In genomic region chr15:62234182-62234760, GRCm38 (mm10) we compare ENCODE assay signal across 20 mouse cellular contexts.
DNase-seq lines count a peak whose midpoint lies in the region; ATAC-seq and TF ChIP-seq lines count a peak whose summit lies in the region.
"Had no signal": no experiment of that assay in that cellular context is flagged by ENCODE, and none has a peak within 500 bp of the region (broad histone marks: within the 10 kb centered on the region; RNA-seq: fewer than 3 reads in every experiment).

No protein-coding gene starts in this region.

- 94% methylated on average over 4 of the region's 4 CpGs for WGBS in forebrain, postnatal 0 days

- ATAC-seq in erythroid progenitor cell, adult 5-6 weeks (replicated peaks; ENCODE audit: low FRiP score, poor library complexity, severe bottlenecking) = no peak
- ATAC-seq in forebrain, postnatal 0 days = no peak
- ATAC-seq: activated CD4-positive, CD25-positive, alpha-beta regulatory T cell, adult 4 months; CD4-positive, CD25-positive, alpha-beta regulatory T cell, adult 4 months; Patski had no signal

- TF ChIP-seq CTCF in CH12.LX (conservative IDR thresholded peaks at IDR 0.05 in 1 of 2, IDR thresholded peaks at IDR 0.05 in 1 of 2; ENCODE audit: low read depth in 2 of 2, low read length in 2 of 2) (no peak), MEL (IDR thresholded peaks at IDR 0.05 in 2 of 3, conservative IDR thresholded peaks at IDR 0.05 in 1 of 3; ENCODE audit: control insufficient read depth in 1 of 3, insufficient read depth in 1 of 3, low read depth in 2 of 3, low read length in 3 of 3, poor library complexity in 1 of 3, severe bottlenecking in 1 of 3) (no peak)
- no peak for TF ChIP-seq CTCF in forebrain, postnatal 0 days (IDR thresholded peaks at IDR 0.05; ENCODE audit: low read depth)

- H3K9ac ChIP-seq in CH12.LX (ENCODE audit: insufficient read depth, low read depth) = no peak overlapping the region
- no peak overlapping the region for H3K9ac ChIP-seq in MEL (ENCODE audit: control insufficient read depth, low read depth, low read length, poor library complexity, severe bottlenecking)
- no peak overlapping the region for H3K9ac ChIP-seq in forebrain, postnatal 0 days

- no peak for TF ChIP-seq RAD21 in CH12.LX (IDR thresholded peaks at IDR 0.05; ENCODE audit: low read depth, low read length)
- TF ChIP-seq RAD21 in MEL (IDR thresholded peaks at IDR 0.05; ENCODE audit: low read depth, low read length) = no peak

- dilution Hi-C loops in CH12.LX (cut with MboI; ENCODE audit: extremely low pct_ligation_motif_present, extremely low pct_unique_long_range_greater_than_20kb, low sequenced_read_pairs) = no loop called here

- H3K79me2 ChIP-seq in CH12.LX (replicated peaks; ENCODE audit: control insufficient read depth, extremely low read depth, insufficient read depth, poor library complexity, severe bottlenecking) (peaks cover 19% of the 10 kb centered on the region; the same call in 1 of the 2 replicates), MEL (ENCODE audit: control insufficient read depth, insufficient read depth, low read length, poor library complexity) (peaks cover 13% of the 10 kb centered on the region; the same call in 1 of the 2 replicates)

- H3K4me1 ChIP-seq in CH12.LX (ENCODE audit: control insufficient read depth in 1 of 2, insufficient read depth in 2 of 2) (peaks cover 20 to 91% of the 10 kb centered on the region in 2 experiments), MEL (ENCODE audit: control insufficient read depth in 1 of 2, insufficient read depth in 2 of 2, low read length in 2 of 2) (peaks cover 3 to 8% of the 10 kb centered on the region in 2 experiments; a peak in 2 of 4 replicates)
- no peaks in the 10 kb centered on the region for H3K4me1 ChIP-seq in forebrain, postnatal 0 days (ENCODE audit: insufficient read depth)

- DNase-seq in CH12.LX (ENCODE audit: extremely low read depth) = no peak
- no peak for DNase-seq in MEL (ENCODE audit: low read depth, low spot score)
- DNase-seq in forebrain, postnatal 0 days = no peak
- DNase-seq: adrenal gland, adult 2 months; adrenal gland, adult 8-10 months; adrenal gland, postnatal 10 days; adrenal gland, postnatal 14 days; adrenal gland, postnatal 25 days; adrenal gland, postnatal 36 days; B cell, adult 2 months; cerebellum, adult 11 months; cerebellum, adult 11-12 months; cerebellum, adult 18-20 months; cerebellum, adult 2 months; cerebellum, adult 8-10 months had no signal

- H3K27me3 ChIP-seq in CH12.LX (replicated peaks) (no peaks in the 10 kb centered on the region), MEL (ENCODE audit: control insufficient read depth in 1 of 2, insufficient read depth in 2 of 2, low read length in 2 of 2) (no peaks in the 10 kb centered on the region)
- no peaks in the 10 kb centered on the region for H3K27me3 ChIP-seq in forebrain, postnatal 0 days (ENCODE audit: insufficient read depth, low read length)
- H3K27me3 ChIP-seq: Patski had no signal

- TF ChIP-seq POLR2A in CH12.LX (IDR thresholded peaks at IDR 0.05; ENCODE audit: low read depth, low read length) (no peak), MEL (IDR thresholded peaks at IDR 0.05; ENCODE audit: control insufficient read depth in 1 of 2, insufficient read depth in 1 of 2, low read depth in 1 of 2, low read length in 2 of 2, poor library complexity in 1 of 2) (peak in 1 of 2 experiments; percentile 59; a peak in 2 of 4 replicates)

- H3K4me3 ChIP-seq in CH12.LX (replicated peaks in 1 of 3; ENCODE audit: low read depth in 2 of 3, low read length in 2 of 3, poor library complexity in 1 of 3) (no peak overlapping the region), MEL (ENCODE audit: control insufficient read depth in 1 of 2, insufficient read depth in 1 of 2, low read depth in 2 of 2, low read length in 2 of 2) (no peak overlapping the region)
- H3K4me3 ChIP-seq in forebrain, postnatal 0 days (ENCODE audit: low read depth, low read length) = no peak overlapping the region

- H3K4me2 ChIP-seq in CH12.LX (ENCODE audit: insufficient read depth, low read depth, poor library complexity, severe bottlenecking) = no peak overlapping the region
- H3K4me2 ChIP-seq in forebrain, postnatal 0 days (ENCODE audit: low read depth) = no peak overlapping the region

- H3K36me3 ChIP-seq in CH12.LX (replicated peaks in 1 of 2; ENCODE audit: control insufficient read depth in 1 of 2, insufficient read depth in 1 of 2, low read length in 1 of 2) = peaks cover 36 to 84% of the 10 kb centered on the region in 2 experiments
- peaks cover 35 to 53% of the 10 kb centered on the region in 2 experiments for H3K36me3 ChIP-seq in MEL (ENCODE audit: control insufficient read depth in 1 of 2, insufficient read depth in 2 of 2, low read length in 2 of 2)
- no peaks in the 10 kb centered on the region for H3K36me3 ChIP-seq in forebrain, postnatal 0 days (ENCODE audit: insufficient read depth)

- no peaks in the 10 kb centered on the region for H3K9me3 ChIP-seq in CH12.LX (replicated peaks; ENCODE audit: low read length)
- H3K9me3 ChIP-seq in MEL (replicated peaks; ENCODE audit: insufficient read depth, low read length) = no peaks in the 10 kb centered on the region
- H3K9me3 ChIP-seq in forebrain, postnatal 0 days (ENCODE audit: low read length) = no peaks in the 10 kb centered on the region
- H3K9me3 ChIP-seq: G1E had no signal

- in situ Hi-C loops in CH12.LX (cut with MboI; ENCODE audit: low pct_ligation_motif_present, low pct_unique_long_range_greater_than_20kb, low sequenced_read_pairs) = no loop called here

- TF ChIP-seq EP300 in CH12.LX (IDR thresholded peaks at IDR 0.05; ENCODE audit: low read length) (no peak), MEL (IDR thresholded peaks at IDR 0.05; ENCODE audit: low read depth in 1 of 2, low read length in 2 of 2) (no peak)

- H3K27ac ChIP-seq in CH12.LX (ENCODE audit: insufficient read depth, low read depth) (no peak overlapping the region), MEL (ENCODE audit: control insufficient read depth, low read depth, low read length) (no peak overlapping the region)
- no peak overlapping the region for H3K27ac ChIP-seq in forebrain, postnatal 0 days (ENCODE audit: low read depth, low read length)

TF ChIP-seq in CH12.LX, 34 proteins besides CTCF, POLR2A, EP300 and RAD21:
- TF ChIP-seq BHLHE40 (IDR thresholded peaks at IDR 0.05; ENCODE audit: low read depth, low read length) (no peak), SMC3 (IDR thresholded peaks at IDR 0.05; ENCODE audit: low read depth, low read length) (0 out of 2 replicates have a peak, but pooled peaks have one; percentile 3), POLR2AphosphoS2 (IDR thresholded peaks at IDR 0.05; ENCODE audit: low read depth, low read length) (0 out of 2 replicates have a peak, but pooled peaks have one; percentile 51)

TF ChIP-seq in MEL, 35 proteins besides CTCF, POLR2A, EP300 and RAD21:
- peak; percentile 79 for TF ChIP-seq POLR2AphosphoS2 (IDR thresholded peaks at IDR 0.05; ENCODE audit: low read length)
- 0 out of 2 replicates have a peak, but pooled peaks have one; percentile 6 for TF ChIP-seq MAFK (IDR thresholded peaks at IDR 0.05; ENCODE audit: borderline replicate concordance, low read depth, low read length)
- TF ChIP-seq ZMIZ1 (IDR thresholded peaks at IDR 0.05; ENCODE audit: low read depth, low read length) = peak; percentile 60
- TF ChIP-seq BHLHE40 (IDR thresholded peaks at IDR 0.05; ENCODE audit: borderline replicate concordance, low read depth, low read length) = no peak
- no peak for TF ChIP-seq ETS1 (IDR thresholded peaks at IDR 0.05; ENCODE audit: low read depth, low read length)
- TF ChIP-seq E2F4 (IDR thresholded peaks at IDR 0.05; ENCODE audit: borderline replicate concordance, low read depth, low read length) = no peak
- TF ChIP-seq GATA1 (IDR thresholded peaks at IDR 0.05; ENCODE audit: low read depth, low read length) = peak; percentile 27; the same call in 1 of the 2 replicates
TF ChIP-seq in MEL: peak in this region for 4.

Comparison
In these comparisons a context has a peak if more than half of its experiments do, and no peak if none do; other contexts are left out.
1. Of the 35 proteins assayed by ChIP-seq in both MEL and CH12.LX: peak only in MEL: MAFK and ZMIZ1; only in CH12.LX: SMC3; in both: POLR2AphosphoS2; in neither: 30; mixed calls (peak in some experiments, not most) for 1.